Mouse (Mus musculus) mesoderm, embryonic 11.5 days (tissue): ENCODE results near the gene Cldn34c1.
"Not testable (repeated sequence)": the region's sequence is repeated elsewhere in the genome, so short reads cannot be mapped to it uniquely, and the experiment has no call there.

Experiments
- DNase-seq: peaks from one replicate; pipeline ENCODE4 v3.0.0-alpha.2; 2012; ENCODE audit warnings: low read depth, low spot score

Gene Cldn34c1

GRCm38 (mm10) chrX:123103291-123104260 lies at the start of gene Cldn34c1:
Gene Cldn34c1 (plus strand): TSS chrX:123103495.
- peak; percentile 84 for DNase-seq

- no peak for DNase-seq
Observed at GRCm38 (mm10) chrX:123087441-123087840, 15.9 kb upstream of the Cldn34c1 start.

DNA sequence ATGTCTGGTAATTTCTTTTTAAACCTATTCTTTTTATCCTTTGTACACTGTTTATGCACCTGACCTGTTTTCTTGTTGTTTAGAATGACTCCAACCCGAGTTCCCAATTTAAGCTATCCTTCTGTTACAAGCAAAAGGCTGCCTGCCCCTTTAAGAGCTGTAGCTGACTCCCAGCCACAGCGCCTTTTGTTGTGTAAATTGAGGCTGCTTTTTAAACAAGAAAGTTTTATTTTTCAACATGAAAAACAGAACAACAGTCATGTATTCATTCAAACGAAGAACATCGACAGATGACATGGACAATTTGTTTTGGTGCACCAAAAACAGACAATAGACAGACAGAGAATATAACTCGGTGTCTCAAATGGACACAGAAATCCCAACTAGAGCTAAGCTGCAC lies 489 bp upstream of the Cldn34c1 start:
- DNase-seq = not testable (repeated sequence)

GRCm38 (mm10) chrX:123104692-123105091 lies 1.4 kb downstream of the Cldn34c1 start:
- DNase-seq = not testable (repeated sequence)

DNA sequence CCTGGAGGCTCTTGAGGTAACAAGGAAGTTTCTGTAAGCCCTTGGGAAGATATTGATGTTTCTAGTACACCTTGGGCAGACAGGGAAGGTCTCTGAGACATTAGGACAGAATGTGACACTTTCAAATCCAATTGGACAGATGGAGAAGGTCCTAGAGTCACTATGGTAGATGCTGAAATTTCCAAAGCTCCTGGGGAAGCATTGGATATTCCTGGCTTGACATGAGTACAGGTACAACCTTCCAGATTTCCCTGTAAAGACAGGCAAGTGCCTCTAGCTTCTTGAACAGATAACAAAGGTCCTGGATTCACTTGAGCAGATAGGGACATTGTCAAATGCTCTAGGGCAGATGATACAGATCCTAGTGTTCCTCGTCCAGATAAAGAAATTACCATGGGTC lies 119.1 kb downstream of the Cldn34c1 start, which contains the start of gene Srsx:
Srsx (minus strand) TSS at position 101 of the 400 bp plus-strand sequence.
- not testable (repeated sequence) for DNase-seq
